Mouse (Mus musculus) spleen, postnatal 10 days (tissue): ENCODE data around the gene Rho.
A peak's percentile ranks its signal among the peaks of the same experiment; 100 is the strongest.

ENCODE experiments used
- DNase-seq, 2 experiments: peaks; one replicate each; pipeline ENCODE4 v3.0.0; 2021 to 2022; ENCODE audit warnings: low spot score in 2 of 2

Rho gene

GRCm38 (mm10) chr6:115931639-115932038, at the start of gene Rho:
Gene Rho, plus strand, starts transcription at chr6:115931748.
- DNase-seq: no peak

- no peak for DNase-seq
Measured at GRCm38 (mm10) chr6:115884018-115884417, 47.5 kb upstream of the Rho start.

GRCm38 (mm10) chr6:115886894-115887293, 44.7 kb upstream of the Rho start:
- peak in 1 of 2 experiments; percentile 55 for DNase-seq

GRCm38 (mm10) chr6:115888296-115888695, 43.3 kb upstream of the Rho start:
- peak in 1 of 2 experiments; percentile 52 for DNase-seq

- DNase-seq: no peak
Measured at GRCm38 (mm10) chr6:115890601-115891000, 40.9 kb upstream of the Rho start.

- DNase-seq: no peak
Measured at GRCm38 (mm10) chr6:115891061-115891460, 40.5 kb upstream of the Rho start.

GRCm38 (mm10) chr6:115891497-115892061, 40.0 kb upstream of the Rho start:
- no peak for DNase-seq

GRCm38 (mm10) chr6:115892363-115892762, 39.2 kb upstream of the Rho start:
- no peak for DNase-seq

GRCm38 (mm10) chr6:115896346-115896745, 35.2 kb upstream of the Rho start:
- DNase-seq: no peak

GRCm38 (mm10) chr6:115897117-115897516, 34.4 kb upstream of the Rho start:
- no peak for DNase-seq

GRCm38 (mm10) chr6:115897926-115898520, 33.5 kb upstream of the Rho start:
- no peak for DNase-seq

- DNase-seq: peak in 1 of 2 experiments; percentile 58
Measured at GRCm38 (mm10) chr6:115901062-115901461, 30.5 kb upstream of the Rho start.

- DNase-seq: no peak
Measured at GRCm38 (mm10) chr6:115901489-115901931, 30.0 kb upstream of the Rho start.

GRCm38 (mm10) chr6:115902545-115902944, 29.0 kb upstream of the Rho start:
- no peak for DNase-seq

- no peak for DNase-seq
Measured at GRCm38 (mm10) chr6:115905568-115905967, 26.0 kb upstream of the Rho start.

GRCm38 (mm10) chr6:115906455-115906854, 25.1 kb upstream of the Rho start:
- no peak for DNase-seq

GRCm38 (mm10) chr6:115906871-115907270, 24.7 kb upstream of the Rho start:
- no peak for DNase-seq

GRCm38 (mm10) chr6:115908421-115908982, 23.0 kb upstream of the Rho start:
- DNase-seq: no peak

GRCm38 (mm10) chr6:115909052-115909451, 22.5 kb upstream of the Rho start:
- DNase-seq: peak in 1 of 2 experiments; percentile 44

GRCm38 (mm10) chr6:115909940-115910339, 21.6 kb upstream of the Rho start:
- peak in 1 of 2 experiments; percentile 31 for DNase-seq

- no peak for DNase-seq
Measured at GRCm38 (mm10) chr6:115911763-115912162, 19.8 kb upstream of the Rho start.

GRCm38 (mm10) chr6:115913482-115913881, 18.1 kb upstream of the Rho start:
- DNase-seq: no peak

- no peak for DNase-seq
Measured at GRCm38 (mm10) chr6:115914511-115915202, 16.9 kb upstream of the Rho start.
